Mouse (Mus musculus): ENCODE measurements at regions not wholly inside any gene's neighbourhood (a gene's known extent, or its start where the extent isn't known, plus 50 kb on each side); places are given as distances from the start of the nearest gene placed in this dataset.

GRCm38 (mm10) chr1:61151742-61152141 is 174.0 kb downstream of the Icos start:
- DNase-seq (ENCODE audit: low spot score) (no peak), ATAC-seq (ENCODE audit: low FRiP score) (no peak)
- WGBS = 76% methylated on average over 2 of the region's 2 CpGs
- H3K9ac ChIP-seq (replicated peaks; ENCODE audit: low read length, poor library complexity, severe bottlenecking) = no peak overlapping the region
- H3K27me3 ChIP-seq (ENCODE audit: insufficient read depth, low read length) = no peaks in the 10 kb centered on the region
- no peaks in the 10 kb centered on the region for H3K4me1 ChIP-seq (ENCODE audit: insufficient read depth, low read length)
- H3K9me3 ChIP-seq (ENCODE audit: low read length) = no peaks in the 10 kb centered on the region
- no peak for TF ChIP-seq CTCF (IDR thresholded peaks at IDR 0.05)
- H3K4me2 ChIP-seq (ENCODE audit: low read depth, low read length, poor library complexity, severe bottlenecking) = no peak overlapping the region
- H3K36me3 ChIP-seq (ENCODE audit: insufficient read depth, low read length) = no peaks in the 10 kb centered on the region
- H3K4me3 ChIP-seq (ENCODE audit: low read depth, low read length) = no peak overlapping the region
- no peak overlapping the region for H3K27ac ChIP-seq (ENCODE audit: low read depth, low read length)

GRCm38 (mm10) chr1:61152157-61152556 is 174.4 kb downstream of the Icos start:
- Histone ChIP-seq H3K36me3 (ENCODE audit: insufficient read depth, low read length) (no peaks in the 10 kb centered on the region), H3K27me3 (ENCODE audit: insufficient read depth, low read length) (no peaks in the 10 kb centered on the region), H3K4me3 (ENCODE audit: low read depth, low read length) (no peak overlapping the region), H3K4me2 (ENCODE audit: low read depth, low read length, poor library complexity, severe bottlenecking) (no peak overlapping the region), H3K9me3 (ENCODE audit: low read length) (no peaks in the 10 kb centered on the region), H3K9ac (replicated peaks; ENCODE audit: low read length, poor library complexity, severe bottlenecking) (no peak overlapping the region), H3K27ac (ENCODE audit: low read depth, low read length) (no peak overlapping the region), H3K4me1 (ENCODE audit: insufficient read depth, low read length) (no peaks in the 10 kb centered on the region)
- TF ChIP-seq CTCF (IDR thresholded peaks at IDR 0.05) = no peak
- DNase-seq (ENCODE audit: low spot score) (no peak), ATAC-seq (ENCODE audit: low FRiP score) (no peak)
- WGBS = 79% methylated on average over 5 of the region's 5 CpGs

- no peak overlapping the region for H3K4me2 ChIP-seq (ENCODE audit: low read depth, low read length, poor library complexity, severe bottlenecking)
- no peaks in the 10 kb centered on the region for H3K9me3 ChIP-seq (ENCODE audit: low read length)
- H3K4me3 ChIP-seq (ENCODE audit: low read depth, low read length) = no peak overlapping the region
- no peaks in the 10 kb centered on the region for H3K27me3 ChIP-seq (ENCODE audit: insufficient read depth, low read length)
- TF ChIP-seq CTCF (IDR thresholded peaks at IDR 0.05) = no peak
- no peak overlapping the region for H3K27ac ChIP-seq (ENCODE audit: low read depth, low read length)
- no peaks in the 10 kb centered on the region for H3K36me3 ChIP-seq (ENCODE audit: insufficient read depth, low read length)
- 73% methylated on average over 3 of the region's 3 CpGs for WGBS
- H3K9ac ChIP-seq (replicated peaks; ENCODE audit: low read length, poor library complexity, severe bottlenecking) = no peak overlapping the region
- DNase-seq (ENCODE audit: low spot score) = no peak
- no peaks in the 10 kb centered on the region for H3K4me1 ChIP-seq (ENCODE audit: insufficient read depth, low read length)
- ATAC-seq (ENCODE audit: low FRiP score) = no peak
Measured at GRCm38 (mm10) chr1:61154216-61154615, 176.5 kb downstream of the Icos start.

GRCm38 (mm10) chr1:61157271-61157670 is 179.5 kb downstream of the Icos start:
- H3K27me3 ChIP-seq (ENCODE audit: insufficient read depth, low read length) = no peaks in the 10 kb centered on the region
- no peaks in the 10 kb centered on the region for H3K36me3 ChIP-seq (ENCODE audit: insufficient read depth, low read length)
- no peaks in the 10 kb centered on the region for H3K4me1 ChIP-seq (ENCODE audit: insufficient read depth, low read length)
- no peak for TF ChIP-seq CTCF (IDR thresholded peaks at IDR 0.05)
- H3K4me3 ChIP-seq (ENCODE audit: low read depth, low read length) = no peak overlapping the region
- 65% methylated on average over 4 of the region's 4 CpGs for WGBS
- H3K9me3 ChIP-seq (ENCODE audit: low read length) = no peaks in the 10 kb centered on the region
- DNase-seq (ENCODE audit: low spot score) (no peak), ATAC-seq (ENCODE audit: low FRiP score) (no peak)
- H3K4me2 ChIP-seq (ENCODE audit: low read depth, low read length, poor library complexity, severe bottlenecking) = no peak overlapping the region
- H3K9ac ChIP-seq (replicated peaks; ENCODE audit: low read length, poor library complexity, severe bottlenecking) = no peak overlapping the region
- no peak overlapping the region for H3K27ac ChIP-seq (ENCODE audit: low read depth, low read length)

- no peak overlapping the region for H3K27ac ChIP-seq (ENCODE audit: low read depth, low read length)
- no peak for TF ChIP-seq CTCF (IDR thresholded peaks at IDR 0.05)
- no peaks in the 10 kb centered on the region for H3K36me3 ChIP-seq (ENCODE audit: insufficient read depth, low read length)
- no peak overlapping the region for H3K9ac ChIP-seq (replicated peaks; ENCODE audit: low read length, poor library complexity, severe bottlenecking)
- H3K4me2 ChIP-seq (ENCODE audit: low read depth, low read length, poor library complexity, severe bottlenecking) = no peak overlapping the region
- no peaks in the 10 kb centered on the region for H3K9me3 ChIP-seq (ENCODE audit: low read length)
- ATAC-seq (ENCODE audit: low FRiP score) = no peak
- H3K4me1 ChIP-seq (ENCODE audit: insufficient read depth, low read length) = no peaks in the 10 kb centered on the region
- no peaks in the 10 kb centered on the region for H3K27me3 ChIP-seq (ENCODE audit: insufficient read depth, low read length)
- no peak overlapping the region for H3K4me3 ChIP-seq (ENCODE audit: low read depth, low read length)
- no peak for DNase-seq (ENCODE audit: low spot score)
- 65% methylated on average over 3 of the region's 3 CpGs for WGBS
Measured at GRCm38 (mm10) chr1:61160505-61160904, 182.8 kb downstream of the Icos start.

GRCm38 (mm10) chr1:61164271-61164670 is 186.5 kb downstream of the Icos start:
- Histone ChIP-seq H3K27ac (ENCODE audit: low read depth, low read length) (no peak overlapping the region), H3K4me1 (ENCODE audit: insufficient read depth, low read length) (no peaks in the 10 kb centered on the region), H3K27me3 (ENCODE audit: insufficient read depth, low read length) (no peaks in the 10 kb centered on the region), H3K9me3 (ENCODE audit: low read length) (no peaks in the 10 kb centered on the region), H3K36me3 (ENCODE audit: insufficient read depth, low read length) (no peaks in the 10 kb centered on the region), H3K4me3 (ENCODE audit: low read depth, low read length) (no peak overlapping the region), H3K4me2 (ENCODE audit: low read depth, low read length, poor library complexity, severe bottlenecking) (no peak overlapping the region), H3K9ac (replicated peaks; ENCODE audit: low read length, poor library complexity, severe bottlenecking) (no peak overlapping the region)
- WGBS = 89% methylated on average over 2 of the region's 2 CpGs
- no peak for TF ChIP-seq CTCF (IDR thresholded peaks at IDR 0.05)
- DNase-seq (ENCODE audit: low spot score) (no peak), ATAC-seq (ENCODE audit: low FRiP score) (no peak)
